Mouse (Mus musculus) cerebellum, adult 9-11 months (tissue): ENCODE measurements at regions not wholly inside any gene's neighbourhood (a gene's known extent, or its start where the extent isn't known, plus 50 kb on each side); places are given as distances from the start of the nearest gene placed in this dataset.

ENCODE experiments used
- DNase-seq: peaks from one replicate; pipeline ENCODE4 v3.0.0; 2022

DNA sequence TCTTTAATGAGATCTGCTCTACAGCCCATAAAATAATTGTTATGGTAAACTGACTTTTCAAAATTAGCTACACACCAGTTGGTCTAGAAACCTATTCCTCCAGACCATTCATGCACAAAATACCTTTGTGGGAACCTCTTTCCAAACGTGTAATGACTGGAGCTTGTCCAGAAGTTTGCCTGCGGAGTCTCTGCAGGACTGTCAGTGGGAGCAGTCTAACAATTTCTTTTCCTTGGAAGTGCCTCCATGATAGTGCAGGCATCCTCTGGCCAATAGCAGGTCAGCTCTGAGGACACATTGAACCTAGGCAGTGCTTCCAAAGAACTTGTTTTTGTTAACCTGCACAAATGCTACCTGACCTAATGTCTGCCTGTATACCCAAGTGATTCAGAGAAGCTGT lies 932.3 kb downstream of the Pcdh9 start:
- DNase-seq: peak; percentile 25

DNA sequence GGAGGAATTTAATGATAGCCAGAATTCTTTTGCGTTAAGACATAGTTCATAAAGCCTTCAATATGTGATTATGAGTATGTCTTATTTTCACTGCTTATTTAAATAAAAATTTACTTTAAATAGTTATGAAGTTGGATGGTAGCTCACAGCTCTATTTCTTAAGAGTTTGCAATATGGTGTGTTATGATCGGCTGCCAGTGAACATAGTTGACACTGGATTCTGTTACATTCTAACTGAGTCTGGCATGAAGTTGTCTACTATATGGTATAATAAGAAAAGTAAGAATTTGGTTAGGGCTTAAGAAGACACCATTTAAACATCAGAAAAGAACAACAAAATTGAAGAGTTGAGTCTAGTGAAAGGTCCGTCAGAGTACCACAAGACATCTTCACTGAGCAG lies 935.0 kb downstream of the Pcdh9 start:
- DNase-seq: no peak

GRCm38 (mm10) chr14:92907623-92908045 lies 982.8 kb downstream of the Pcdh9 start:
- DNase-seq: no peak

DNA sequence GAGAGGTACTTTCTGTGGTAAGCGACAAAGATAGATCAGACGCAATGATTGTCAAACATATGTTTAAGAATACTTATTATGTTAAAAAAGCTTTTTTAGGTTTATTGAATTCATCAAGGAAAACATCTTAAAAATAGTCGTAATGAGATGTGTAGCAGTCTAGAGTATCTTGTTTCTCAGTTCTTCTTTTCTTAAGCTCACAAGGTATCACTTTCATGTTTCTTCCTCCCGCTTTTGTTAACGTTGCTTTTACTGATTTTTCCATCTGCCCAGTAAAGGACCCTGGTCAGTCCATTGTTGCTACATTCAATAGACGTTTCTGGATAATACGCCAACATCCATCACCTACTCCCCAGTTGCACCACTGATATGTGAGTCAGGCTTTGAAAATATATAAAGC lies 1015.9 kb downstream of the Pcdh9 start:
- no peak for DNase-seq

DNA sequence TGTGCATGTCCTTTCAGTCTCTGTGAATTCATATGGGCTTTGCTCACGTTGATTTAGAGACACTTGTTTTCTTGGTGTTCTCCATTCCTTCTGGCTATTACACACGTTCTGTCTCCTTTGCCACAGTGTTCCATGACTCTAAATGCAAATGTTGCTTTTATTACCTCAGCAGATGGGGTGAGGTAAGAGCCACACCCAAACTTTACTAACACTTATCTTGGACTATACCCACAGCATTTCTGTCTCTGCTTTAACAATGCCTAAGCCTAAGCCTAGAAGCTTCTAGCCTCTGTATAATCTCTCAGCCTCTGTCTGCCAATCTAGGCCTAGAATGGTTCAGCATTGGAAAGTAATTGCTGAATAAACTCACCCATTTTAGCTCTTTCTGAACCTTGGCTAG lies 1024.0 kb downstream of the Pcdh9 start:
- DNase-seq: no peak

DNA sequence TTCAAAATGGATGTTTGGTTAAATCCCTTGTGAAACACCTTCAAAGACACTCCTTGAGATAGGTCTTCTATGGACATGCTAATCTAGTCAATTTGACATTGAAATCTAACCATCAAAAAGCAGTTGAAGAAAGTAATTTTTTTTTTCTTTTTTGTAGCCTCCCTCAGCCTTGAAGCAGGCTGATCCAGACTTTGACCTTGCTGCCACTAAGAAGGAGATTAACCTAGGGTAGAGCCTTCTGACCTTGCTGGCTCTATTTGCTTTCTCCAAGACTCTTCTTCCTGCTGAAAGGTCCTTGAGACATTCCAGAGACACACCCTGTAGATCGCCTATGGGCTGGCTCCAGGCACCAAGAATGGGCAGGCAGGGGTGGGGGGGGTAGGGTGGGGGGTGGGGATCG lies 1027.5 kb downstream of the Pcdh9 start:
- no peak for DNase-seq

DNA sequence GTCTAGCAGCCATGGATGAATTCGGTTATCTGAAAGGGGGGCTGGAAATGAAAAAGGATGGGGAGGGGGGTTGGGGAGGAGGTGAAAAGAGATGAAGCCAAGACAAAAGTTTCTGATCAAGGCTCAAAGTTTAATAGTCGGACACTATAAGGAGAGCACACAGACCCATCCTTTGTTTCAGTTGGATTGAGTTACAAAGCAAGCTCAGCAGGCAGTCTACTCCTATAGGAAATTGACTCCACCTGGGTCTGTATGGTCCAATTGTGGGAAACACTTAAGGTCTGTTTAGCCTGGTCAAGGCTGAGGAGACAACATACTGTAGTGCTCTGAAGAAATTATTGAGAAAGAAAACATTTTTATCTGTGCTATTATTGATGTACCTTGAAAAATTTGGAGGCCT lies 1029.8 kb downstream of the Pcdh9 start:
- no peak for DNase-seq

DNA sequence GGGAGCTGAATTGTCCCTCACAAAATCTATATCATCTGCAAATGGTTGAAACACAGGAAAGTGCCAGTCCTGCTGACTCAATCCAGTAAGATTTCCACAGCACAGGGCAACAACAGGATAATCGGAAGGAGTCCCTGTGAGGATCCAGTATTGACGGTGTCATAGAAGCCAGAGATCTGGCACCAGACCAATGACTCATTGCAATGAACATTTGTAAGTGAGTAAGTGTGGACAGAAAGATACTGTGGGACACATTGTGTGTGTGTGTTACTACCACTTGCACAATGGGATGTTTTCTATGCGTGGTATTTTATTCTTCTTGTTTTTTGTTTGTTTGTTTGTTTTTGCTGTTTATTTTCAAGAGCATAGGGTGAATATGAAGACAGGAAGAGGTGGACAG lies 1056.8 kb downstream of the Pcdh9 start:
- DNase-seq: no peak

GRCm38 (mm10) chr14:92829171-92829570 lies 1061.3 kb downstream of the Pcdh9 start:
- DNase-seq: no peak

DNA sequence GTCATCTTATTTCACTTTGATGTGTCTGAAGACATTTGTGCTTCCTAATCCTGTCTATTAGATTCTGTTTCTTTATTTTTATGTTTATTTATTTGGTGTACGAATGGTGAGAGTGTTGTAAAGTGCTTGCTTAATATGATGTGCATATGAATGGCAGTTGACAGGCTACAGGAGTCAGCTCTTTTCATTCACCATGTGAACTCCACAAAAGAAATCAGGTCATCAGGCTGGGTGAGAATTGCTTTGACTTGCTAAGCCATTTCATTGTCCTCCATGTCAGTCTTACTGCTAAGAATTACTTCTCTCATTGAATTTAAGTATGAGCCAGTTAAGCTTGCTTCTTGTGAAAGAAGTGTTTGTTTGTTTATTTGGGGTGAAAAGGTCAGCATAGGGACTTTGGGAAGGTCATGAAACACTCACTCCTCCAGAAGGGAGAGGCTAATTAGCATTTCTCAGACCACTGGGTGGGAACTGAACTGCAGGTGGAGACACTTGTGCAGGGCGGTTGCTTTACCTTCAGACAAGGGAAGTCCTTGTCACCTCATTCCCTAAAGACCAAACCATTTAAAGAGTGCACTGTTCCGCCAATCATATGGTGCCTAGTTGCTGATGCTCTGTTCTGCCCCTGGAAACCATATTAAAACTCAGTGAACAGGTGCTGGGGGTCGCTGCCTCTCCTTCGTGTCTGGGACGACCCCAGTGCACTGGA lies 1063.7 kb downstream of the Pcdh9 start:
- DNase-seq: no peak

- DNase-seq: no peak
Observed at GRCm38 (mm10) chr14:92820061-92820460, 1070.4 kb downstream of the Pcdh9 start.
